Mouse (Mus musculus): Measurements from ENCODE around the gene Mrm2. TPM values are rescaled to one million over a fixed set of nuclear protein-coding genes. Genes with fewer than 3 reads are reported as not detected.
A peak's percentile ranks its signal among the peaks of the same experiment; 100 is the strongest.

Mrm2 gene
- polyA plus RNA-seq, 1 experiment: 6.5 TPM

DNA sequence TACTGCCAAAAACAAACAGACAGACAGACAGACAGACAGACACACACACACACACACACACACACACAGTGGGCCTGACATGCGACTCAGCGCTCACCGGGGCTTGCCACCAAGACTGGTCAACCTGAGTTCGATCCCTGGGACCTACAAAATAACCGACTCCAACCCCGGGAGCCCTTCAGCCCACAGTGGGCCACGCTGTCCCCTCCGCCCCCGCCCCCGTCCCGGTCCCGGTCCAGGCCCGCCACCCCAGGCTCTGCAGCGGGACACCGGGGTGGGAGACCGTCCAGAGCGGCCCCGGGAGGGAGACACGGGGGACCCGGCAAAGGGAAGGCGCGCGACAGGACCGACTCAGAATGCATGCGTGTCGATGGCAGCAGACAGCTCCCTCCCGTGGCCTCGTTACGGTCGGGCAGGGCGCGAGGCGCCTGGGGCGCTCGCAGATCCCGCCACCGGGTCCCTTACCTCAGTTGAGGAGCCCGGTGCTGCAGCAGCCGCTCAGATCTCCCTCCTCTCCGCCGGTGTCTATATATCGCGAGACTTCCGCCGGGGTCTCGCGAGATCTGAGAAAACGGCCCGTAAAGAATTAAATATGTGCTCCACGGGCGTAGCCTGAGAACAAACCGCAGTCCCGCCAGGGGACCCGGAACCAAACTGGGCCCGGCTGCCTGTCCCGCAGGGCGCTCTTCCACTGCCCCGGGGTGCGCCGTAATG, 10.5 kb downstream of the Mrm2 start, which contains the start of the genes Mad1l1 and Nudt1:
TSS of gene Mad1l1 (minus strand) at position 511 of the 714 bp plus-strand sequence.
TSS of gene Nudt1 (plus strand) at position 615 of the 714 bp plus-strand sequence.
- Histone ChIP-seq H3K4me3 (ENCODE audit: insufficient read depth, low read length) (peak within 1 kb of the TSS; percentile 98), H3K27ac (ENCODE audit: insufficient read depth, low read depth, low read length) (peak within 1 kb of the TSS; percentile 87), H3K4me1 (ENCODE audit: control insufficient read depth, insufficient read depth, low read length) (peaks cover 5% of the 10 kb centered on the region)
- no peak; the same call in 1 of the 2 replicates for TF ChIP-seq POLR2A (IDR thresholded peaks at IDR 0.05; ENCODE audit: borderline replicate concordance, low read depth, low read length)

- TF ChIP-seq POLR2A (IDR thresholded peaks at IDR 0.05; ENCODE audit: borderline replicate concordance, low read depth, low read length): no peak
- no peak for TF ChIP-seq CTCF (IDR thresholded peaks at IDR 0.05; ENCODE audit: low read depth, low read length)
- H3K4me1 ChIP-seq (ENCODE audit: control insufficient read depth, insufficient read depth, low read length): peaks cover 5% of the 10 kb centered on the region
- H3K27ac ChIP-seq (ENCODE audit: insufficient read depth, low read depth, low read length): no peak overlapping the region
- no peak overlapping the region for H3K4me3 ChIP-seq (ENCODE audit: insufficient read depth, low read length)
These were observed 15.0 kb downstream of the Mrm2 start for GRCm38 (mm10) chr5:140316716-140317115.

GRCm38 (mm10) chr5:140307602-140308001, 24.1 kb downstream of the Mrm2 start:
- no peaks in the 10 kb centered on the region for H3K4me1 ChIP-seq (ENCODE audit: control insufficient read depth, insufficient read depth, low read length)
- H3K27ac ChIP-seq (ENCODE audit: insufficient read depth, low read depth, low read length): no peak overlapping the region
- TF ChIP-seq POLR2A (IDR thresholded peaks at IDR 0.05; ENCODE audit: borderline replicate concordance, low read depth, low read length) (no peak), CTCF (IDR thresholded peaks at IDR 0.05; ENCODE audit: low read depth, low read length) (no peak)
- no peak overlapping the region for H3K4me3 ChIP-seq (ENCODE audit: insufficient read depth, low read length)

DNA sequence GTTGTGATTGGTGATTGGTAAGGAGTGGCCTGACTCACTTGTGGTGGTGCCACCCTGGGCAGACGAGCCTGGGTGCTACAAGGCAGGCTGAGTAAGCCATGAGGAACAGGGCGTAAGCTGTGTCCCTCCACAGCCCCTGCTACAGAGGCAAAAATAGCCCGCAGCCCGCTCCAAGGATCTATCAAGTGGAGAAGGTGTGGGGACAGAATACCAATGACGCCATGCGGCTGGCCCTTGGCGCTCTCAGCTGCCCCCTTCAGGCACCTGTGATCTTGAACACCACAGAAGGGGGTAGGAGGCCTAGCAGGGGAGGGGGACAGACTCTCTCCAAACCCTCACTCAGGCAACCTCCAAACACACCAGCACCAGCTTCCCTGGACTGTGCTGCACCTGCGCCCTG, 25.7 kb downstream of the Mrm2 start:
- TF ChIP-seq CTCF (IDR thresholded peaks at IDR 0.05; ENCODE audit: low read depth, low read length): no peak
- H3K4me1 ChIP-seq (ENCODE audit: control insufficient read depth, insufficient read depth, low read length): no peaks in the 10 kb centered on the region
- H3K4me3 ChIP-seq (ENCODE audit: insufficient read depth, low read length): no peak overlapping the region
- no peak overlapping the region for H3K27ac ChIP-seq (ENCODE audit: insufficient read depth, low read depth, low read length)

DNA sequence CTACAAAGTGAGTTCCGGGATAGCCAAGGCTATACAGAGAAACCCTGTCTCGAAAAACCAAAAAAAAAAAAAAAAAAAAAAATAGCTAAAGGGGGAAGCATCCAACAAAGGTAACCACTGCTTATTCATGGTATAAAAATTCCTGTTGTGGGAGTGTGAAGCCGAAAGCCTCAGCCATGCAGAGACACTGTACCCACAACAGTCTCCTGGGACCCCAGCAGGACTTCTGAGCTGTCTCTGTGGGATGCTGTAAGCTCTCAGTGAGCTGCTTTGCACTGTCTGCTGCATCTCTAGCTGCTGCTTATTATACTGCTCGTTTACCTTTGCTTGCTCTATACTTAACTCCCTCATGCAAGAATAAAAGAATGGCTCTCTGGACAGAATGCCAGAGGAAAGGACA, 33.4 kb downstream of the Mrm2 start:
- TF ChIP-seq POLR2A (IDR thresholded peaks at IDR 0.05; ENCODE audit: borderline replicate concordance, low read depth, low read length): no peak
- no peak for TF ChIP-seq CTCF (IDR thresholded peaks at IDR 0.05; ENCODE audit: low read depth, low read length)
- Histone ChIP-seq H3K4me3 (ENCODE audit: insufficient read depth, low read length) (no peak overlapping the region), H3K4me1 (ENCODE audit: control insufficient read depth, insufficient read depth, low read length) (no peaks in the 10 kb centered on the region), H3K27ac (ENCODE audit: insufficient read depth, low read depth, low read length) (no peak overlapping the region)

- Histone ChIP-seq H3K27ac (ENCODE audit: insufficient read depth, low read depth, low read length) (no peak overlapping the region), H3K4me3 (ENCODE audit: insufficient read depth, low read length) (no peak overlapping the region), H3K4me1 (ENCODE audit: control insufficient read depth, insufficient read depth, low read length) (no peaks in the 10 kb centered on the region)
- TF ChIP-seq POLR2A (IDR thresholded peaks at IDR 0.05; ENCODE audit: borderline replicate concordance, low read depth, low read length): no peak
- TF ChIP-seq CTCF (IDR thresholded peaks at IDR 0.05; ENCODE audit: low read depth, low read length): peak; percentile 62
These were observed 39.5 kb downstream of the Mrm2 start for GRCm38 (mm10) chr5:140292152-140292551.

DNA sequence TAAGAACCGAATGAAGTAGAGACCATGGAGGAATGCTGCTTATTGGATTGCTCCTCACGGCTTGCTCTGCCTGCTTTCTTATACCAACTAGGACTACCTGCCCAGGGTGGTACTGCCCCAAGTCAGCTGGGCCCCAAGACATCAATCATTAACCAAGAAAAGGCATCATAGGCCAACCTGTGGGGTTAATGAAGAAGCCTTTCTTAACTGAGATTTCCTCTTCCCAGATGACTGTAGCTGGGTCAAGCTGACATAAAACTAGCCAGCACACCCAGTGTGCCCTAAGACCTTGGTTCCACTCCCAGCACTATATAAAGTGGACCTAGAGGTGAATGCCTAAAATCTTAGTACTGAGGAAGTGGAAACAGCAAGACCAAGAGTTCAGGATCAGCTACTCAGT, 42.5 kb downstream of the Mrm2 start:
- Histone ChIP-seq H3K27ac (ENCODE audit: insufficient read depth, low read depth, low read length) (no peak overlapping the region), H3K4me1 (ENCODE audit: control insufficient read depth, insufficient read depth, low read length) (no peaks in the 10 kb centered on the region), H3K4me3 (ENCODE audit: insufficient read depth, low read length) (no peak overlapping the region)
- no peak for TF ChIP-seq CTCF (IDR thresholded peaks at IDR 0.05; ENCODE audit: low read depth, low read length)
- TF ChIP-seq POLR2A (IDR thresholded peaks at IDR 0.05; ENCODE audit: borderline replicate concordance, low read depth, low read length): no peak

DNA sequence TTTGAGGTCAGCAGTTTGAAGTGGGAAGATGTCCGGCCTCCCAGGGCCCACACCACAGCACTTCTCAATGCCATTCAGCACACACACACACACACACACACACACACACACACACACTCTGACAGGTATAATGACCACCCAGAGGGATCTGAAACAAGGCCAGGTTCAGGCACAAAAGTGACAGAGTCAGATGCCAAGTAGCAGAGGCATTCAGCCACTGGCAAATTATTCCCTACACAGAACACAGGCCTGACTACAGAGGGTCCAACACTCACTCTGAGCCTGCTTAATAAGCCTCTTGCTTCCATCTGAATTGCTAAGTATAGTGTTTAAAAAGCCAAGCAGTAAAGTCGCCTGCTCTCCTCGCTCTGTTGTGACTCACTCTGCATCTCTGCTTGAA, 43.4 kb downstream of the Mrm2 start:
- Histone ChIP-seq H3K4me1 (ENCODE audit: control insufficient read depth, insufficient read depth, low read length) (no peaks in the 10 kb centered on the region), H3K27ac (ENCODE audit: insufficient read depth, low read depth, low read length) (no peak overlapping the region), H3K4me3 (ENCODE audit: insufficient read depth, low read length) (no peak overlapping the region)
- TF ChIP-seq CTCF (IDR thresholded peaks at IDR 0.05; ENCODE audit: low read depth, low read length) (no peak), POLR2A (IDR thresholded peaks at IDR 0.05; ENCODE audit: borderline replicate concordance, low read depth, low read length) (no peak)

- no peak for TF ChIP-seq POLR2A (IDR thresholded peaks at IDR 0.05; ENCODE audit: borderline replicate concordance, low read depth, low read length)
- TF ChIP-seq CTCF (IDR thresholded peaks at IDR 0.05; ENCODE audit: low read depth, low read length): no peak
- Histone ChIP-seq H3K27ac (ENCODE audit: insufficient read depth, low read depth, low read length) (no peak overlapping the region), H3K4me3 (ENCODE audit: insufficient read depth, low read length) (no peak overlapping the region)
These were observed 46.9 kb downstream of the Mrm2 start for GRCm38 (mm10) chr5:140284761-140285160.

GRCm38 (mm10) chr5:140284011-140284410, 47.7 kb downstream of the Mrm2 start:
- TF ChIP-seq POLR2A (IDR thresholded peaks at IDR 0.05; ENCODE audit: borderline replicate concordance, low read depth, low read length): no peak
- TF ChIP-seq CTCF (IDR thresholded peaks at IDR 0.05; ENCODE audit: low read depth, low read length): no peak

More at GRCm38 (mm10) chr5:140284761-140285160, 46.9 kb downstream of the Mrm2 start:
- no peaks in the 10 kb centered on the region for H3K4me1 ChIP-seq (ENCODE audit: control insufficient read depth, insufficient read depth, low read length)

More at GRCm38 (mm10) chr5:140284011-140284410, 47.7 kb downstream of the Mrm2 start:
- H3K27ac ChIP-seq (ENCODE audit: insufficient read depth, low read depth, low read length): no peak overlapping the region
- no peaks in the 10 kb centered on the region for H3K4me1 ChIP-seq (ENCODE audit: control insufficient read depth, insufficient read depth, low read length)
- H3K4me3 ChIP-seq (ENCODE audit: insufficient read depth, low read length): no peak overlapping the region

Data from bone marrow macrophage, adult 2 months (primary cell).